In the genomic region with DNA sequence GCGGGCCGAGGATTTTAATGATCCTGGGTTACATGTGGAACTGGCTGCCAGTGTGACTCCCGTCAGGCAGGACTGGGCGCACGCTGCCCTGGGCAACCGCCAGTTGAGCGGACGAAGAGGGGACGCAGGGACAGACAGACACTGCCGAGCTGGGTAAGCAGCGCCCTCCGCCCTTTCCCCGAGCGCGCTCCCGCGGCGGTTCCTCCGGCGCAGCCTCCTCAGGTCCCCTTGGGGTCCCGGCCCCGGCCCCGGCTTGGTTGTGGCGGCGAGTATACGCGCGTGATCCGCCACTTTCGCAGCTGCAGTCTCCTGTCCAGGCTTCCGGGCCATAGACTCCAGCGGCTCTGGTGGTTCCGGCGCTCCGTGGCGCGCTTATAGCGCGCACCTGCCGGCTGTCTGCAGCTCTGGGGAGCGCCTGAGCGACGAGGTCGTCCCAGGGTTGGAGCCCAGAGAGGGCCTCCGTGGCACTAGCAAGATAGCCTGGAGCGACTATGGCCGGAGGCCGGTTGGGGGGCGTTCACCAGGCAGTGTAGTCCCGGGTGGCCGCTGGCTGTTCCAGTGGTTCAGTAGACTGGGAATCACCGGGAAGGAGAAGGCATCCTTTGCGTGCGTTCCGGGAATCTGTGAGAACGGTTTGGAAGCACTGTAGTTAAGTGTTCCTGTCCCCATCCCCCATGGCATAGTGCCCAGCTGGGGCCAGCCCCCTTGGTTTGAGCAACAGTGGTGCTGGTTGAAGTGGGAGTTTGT, we compare ENCODE assay signal across 8 mouse cellular contexts. TPM values are rescaled to one million over a fixed set of nuclear protein-coding genes. Genes with fewer than 3 reads are reported as not detected.
DNase-seq lines count a peak whose midpoint lies in the region; ATAC-seq and TF ChIP-seq lines count a peak whose summit lies in the region.

No protein-coding gene starts in this region.

- no peak for TF ChIP-seq POLR2A in testis, adult 2 months (IDR thresholded peaks at IDR 0.05; ENCODE audit: control insufficient read depth, low read depth, low read length)

- TF ChIP-seq CTCF in layer of hippocampus, adult 2 months (conservative IDR thresholded peaks at IDR 0.05), result no peak
- TF ChIP-seq CTCF in intestine, postnatal 0 days (IDR thresholded peaks at IDR 0.05; ENCODE audit: low read depth), result no peak
- no peak for TF ChIP-seq CTCF in midbrain, postnatal 0 days (IDR thresholded peaks at IDR 0.05)
- no peak for TF ChIP-seq CTCF in testis, adult 2 months (IDR thresholded peaks at IDR 0.05; ENCODE audit: control insufficient read depth, insufficient read depth, insufficient replicate concordance, low read depth, low read length)

- 1% methylated on average over 56 of the region's 56 CpGs for WGBS in intestine, postnatal 0 days
- WGBS in liver, embryonic 12.5 days (ENCODE audit: insufficient replicate concordance), result under 1% methylated on average over 55 of the region's 56 CpGs
- under 1% methylated on average over 53 of the region's 56 CpGs for WGBS in midbrain, postnatal 0 days

- no peaks in the 10 kb centered on the region for H3K36me3 ChIP-seq in intestine, postnatal 0 days (ENCODE audit: control insufficient read depth, insufficient read depth)
- no peaks in the 10 kb centered on the region for H3K36me3 ChIP-seq in liver, embryonic 12.5 days
- no peaks in the 10 kb centered on the region for H3K36me3 ChIP-seq in midbrain, postnatal 0 days (ENCODE audit: insufficient read depth, low read length)
- no peaks in the 10 kb centered on the region for H3K36me3 ChIP-seq in testis, adult 2 months (ENCODE audit: control insufficient read depth, insufficient read depth, low read length)

- peak overlapping the region; percentile 95 for H3K27ac ChIP-seq in layer of hippocampus, adult 2 months
- peak overlapping the region; percentile 90 for H3K27ac ChIP-seq in intestine, postnatal 0 days (ENCODE audit: low read depth, low read length)
- peak overlapping the region; percentile 60 for H3K27ac ChIP-seq in liver, embryonic 12.5 days
- peak overlapping the region; percentile 80 for H3K27ac ChIP-seq in midbrain, postnatal 0 days (ENCODE audit: low read depth, low read length)
- H3K27ac ChIP-seq in testis, adult 2 months (ENCODE audit: control insufficient read depth, insufficient read depth, low read depth, low read length), result no peak overlapping the region

- H3K4me3 ChIP-seq in layer of hippocampus, adult 2 months, result peak overlapping the region; percentile 94
- peak overlapping the region; percentile 86 for H3K4me3 ChIP-seq in intestine, postnatal 0 days (ENCODE audit: low read depth, low read length)
- peak overlapping the region; percentile 76 for H3K4me3 ChIP-seq in liver, embryonic 12.5 days
- peak overlapping the region; percentile 94 for H3K4me3 ChIP-seq in midbrain, postnatal 0 days (ENCODE audit: low read depth, low read length)
- peak overlapping the region; percentile 92 for H3K4me3 ChIP-seq in testis, adult 2 months (ENCODE audit: control insufficient read depth, low read depth, low read length)

- peak overlapping the region; percentile 98 for H3K4me2 ChIP-seq in intestine, postnatal 0 days (replicated peaks; ENCODE audit: low read depth)
- H3K4me2 ChIP-seq in liver, embryonic 12.5 days, result peak overlapping the region; percentile 98
- peak overlapping the region; percentile 88 for H3K4me2 ChIP-seq in midbrain, postnatal 0 days (ENCODE audit: low read depth, low read length, poor library complexity, severe bottlenecking)

- no peaks in the 10 kb centered on the region for H3K9me3 ChIP-seq in intestine, postnatal 0 days (ENCODE audit: control insufficient read depth)
- no peaks in the 10 kb centered on the region for H3K9me3 ChIP-seq in liver, embryonic 12.5 days (replicated peaks)
- H3K9me3 ChIP-seq in midbrain, postnatal 0 days (ENCODE audit: low read length), result no peaks in the 10 kb centered on the region

- H3K4me1 ChIP-seq in intestine, postnatal 0 days (replicated peaks; ENCODE audit: control insufficient read depth, insufficient read depth, low read length), result peaks cover 5% of the 10 kb centered on the region; the same call in 1 of the 2 replicates
- H3K4me1 ChIP-seq in liver, embryonic 12.5 days, result peaks cover 52% of the 10 kb centered on the region
- peaks cover 13% of the 10 kb centered on the region for H3K4me1 ChIP-seq in midbrain, postnatal 0 days (ENCODE audit: insufficient read depth, low read length)
- peaks cover 12% of the 10 kb centered on the region for H3K4me1 ChIP-seq in testis, adult 2 months (ENCODE audit: control insufficient read depth, insufficient read depth, low read length)

- peak; percentile 42 for ATAC-seq in granulocyte monocyte progenitor cell, adult 5-6 weeks (replicated peaks; ENCODE audit: poor library complexity, severe bottlenecking)
- ATAC-seq in intestine, postnatal 0 days, result peak; percentile 50
- peak; percentile 50 for ATAC-seq in liver, embryonic 12.5 days
- peak; percentile 53 for ATAC-seq in midbrain, postnatal 0 days (ENCODE audit: low FRiP score)

- peak overlapping the region; percentile 82 for H3K9ac ChIP-seq in intestine, postnatal 0 days (ENCODE audit: low read depth, low read length)
- H3K9ac ChIP-seq in liver, embryonic 12.5 days, result peak overlapping the region; percentile 78
- H3K9ac ChIP-seq in midbrain, postnatal 0 days (replicated peaks; ENCODE audit: low read length, poor library complexity, severe bottlenecking), result peak overlapping the region; percentile 85

- peak; percentile 26 to 52 for DNase-seq in layer of hippocampus, adult 2 months (ENCODE audit: low spot score in 2 of 2)
- DNase-seq in layer of hippocampus, adult 9-10 months (ENCODE audit: low spot score), result no peak
- DNase-seq in embryo, embryonic 10.5 days (ENCODE audit: low spot score), result peak; percentile 57
- peak; percentile 60 for DNase-seq in midbrain, postnatal 0 days (ENCODE audit: low spot score)

- H3K27me3 ChIP-seq in intestine, postnatal 0 days (replicated peaks; ENCODE audit: control insufficient read depth, insufficient read depth, low read length), result no peaks in the 10 kb centered on the region
- peaks cover 23% of the 10 kb centered on the region; the same call in 1 of the 2 replicates for H3K27me3 ChIP-seq in liver, embryonic 12.5 days (replicated peaks)
- no peaks in the 10 kb centered on the region for H3K27me3 ChIP-seq in midbrain, postnatal 0 days (ENCODE audit: insufficient read depth, low read length)
- no peaks in the 10 kb centered on the region for H3K27me3 ChIP-seq in testis, adult 2 months (ENCODE audit: control insufficient read depth, insufficient read depth, low read length)

RNA-seq across cellular contexts. Expression of a gene that starts 2.4 kb away (rescaled TPM):
- total RNA-seq in layer of hippocampus, adult 2 months (2021), result 10 to 100 TPM; 68.1 to 73.2 TPM
- 0.49 TPM in 1 of 2 replicates, not detected in the other for total RNA-seq in granulocyte monocyte progenitor cell, adult 5-6 weeks (2014; fragmentation: Nextera tagmentation)
- 0.13 and 0.31 TPM in 2 replicates for total RNA-seq in granulocyte monocyte progenitor cell, adult 5-6 weeks (2017)
- 4.1 and 4.6 TPM in 2 replicates for polyA plus RNA-seq in intestine, postnatal 0 days (2015; fragmentation: Nextera tagmentation; extraction: Ambion mirVana)
- 1.8 and 2.1 TPM in 2 replicates for polyA plus RNA-seq in liver, embryonic 12.5 days (2016; fragmentation: Nextera tagmentation; extraction: Ambion mirVana)
- 43.6 and 44.3 TPM in 2 replicates for total RNA-seq in midbrain, postnatal 0 days (2014; rRNA removed)
- 8.3 and 9.9 TPM in 2 replicates for polyA plus RNA-seq in midbrain, postnatal 0 days (2015; fragmentation: Nextera tagmentation; extraction: Ambion mirVana)
- 7.9 and 8.2 TPM in 2 replicates for polyA plus RNA-seq in testis, adult 2 months (2012; rRNA removed)
